Mouse (Mus musculus): ENCODE data around the gene Tsfm.

GRCm38 (mm10) chr10:126985579-126985978, 45.1 kb downstream of the Tsfm start:
- TF ChIP-seq CTCF (IDR thresholded peaks at IDR 0.05): no peak
- no peak for TF ChIP-seq EP300 (IDR thresholded peaks at IDR 0.05)
